Mouse (Mus musculus) midbrain, embryonic 16.5 days (tissue): ENCODE data around the gene Nnat. TPM values are rescaled to one million over a fixed set of nuclear protein-coding genes. Genes with fewer than 3 reads are reported as not detected.

Experiments used
- ATAC-seq: fragments of 200-750 bp; cut with Nextera tagmentation; 2 replicates; pipeline ENCODE4 v1.8.0; 2017; ENCODE audit warnings: moderate TSS enrichment
- H3K27ac ChIP-seq: fragments of 300-500 bp; sonication (generic); 2 replicates; pipeline ENCODE4 v1.5.1; 2014; ENCODE audit warnings: mild to moderate bottlenecking, low read length, mixed read lengths
- H3K27me3 ChIP-seq: fragments of 300-500 bp; sonication (generic); 2 replicates; pipeline ENCODE4 v1.6.1; 2014; ENCODE audit warnings: low read depth, low read length, mixed read lengths; ENCODE audit not compliant: control insufficient read depth, insufficient read depth
- H3K36me3 ChIP-seq: fragments of 300-500 bp; sonication (generic); 2 replicates; pipeline ENCODE4 v1.6.1; 2014; ENCODE audit warnings: mild to moderate bottlenecking, low read length, moderate library complexity, mixed read lengths; ENCODE audit not compliant: control insufficient read depth, insufficient read depth
- H3K4me1 ChIP-seq: fragments of 300-500 bp; sonication (generic); 2 replicates; pipeline ENCODE4 v1.6.1; 2014; ENCODE audit warnings: mild to moderate bottlenecking, low read length, mixed read lengths; ENCODE audit not compliant: control insufficient read depth, insufficient read depth
- H3K4me2 ChIP-seq: fragments of 300-500 bp; sonication (generic); 2 replicates; pipeline ENCODE4 v1.6.1; 2014; ENCODE audit warnings: mild to moderate bottlenecking, low read length, mixed read lengths
- H3K4me3 ChIP-seq: fragments of 300-500 bp; sonication (generic); 2 replicates; pipeline ENCODE4 v1.5.1; 2014; ENCODE audit warnings: low read depth, mild to moderate bottlenecking, low read length, moderate library complexity, mixed read lengths
- H3K9ac ChIP-seq: fragments of 300-500 bp; sonication (generic); 2 replicates; pipeline ENCODE4 v1.6.1; 2014; ENCODE audit warnings: low read depth, low read length, mixed read lengths
- H3K9me3 ChIP-seq: fragments of 300-500 bp; sonication (generic); replicated peaks from 2 replicates; pipeline ENCODE4 v1.6.1; 2014; ENCODE audit warnings: mild to moderate bottlenecking, low read length, mixed read lengths; ENCODE audit not compliant: control insufficient read depth, poor library complexity, severe bottlenecking
- WGBS: fragments of 180-500 bp; shearing (Covaris S2); extraction: QIAGEN DNeasy Blood & Tissue Kit; methylation state at CpG from one replicate; pipeline ENCODE4 v1.1.7; 2014; 5-methylcytosine and 5-hydroxymethylcytosine counted together
- polyA plus RNA-seq: library from polyadenylated mRNA; unstranded; fragments of >200 nt; fragmentation: Nextera tagmentation; extraction: Ambion mirVana; gene quantifications from 2 replicates; pipeline ENCODE4 v1.2.1, GENCODE M21; 2015

The Nnat gene
- polyA plus RNA-seq, 1 experiment from 2014 or later, result 9,243 TPM

DNA sequence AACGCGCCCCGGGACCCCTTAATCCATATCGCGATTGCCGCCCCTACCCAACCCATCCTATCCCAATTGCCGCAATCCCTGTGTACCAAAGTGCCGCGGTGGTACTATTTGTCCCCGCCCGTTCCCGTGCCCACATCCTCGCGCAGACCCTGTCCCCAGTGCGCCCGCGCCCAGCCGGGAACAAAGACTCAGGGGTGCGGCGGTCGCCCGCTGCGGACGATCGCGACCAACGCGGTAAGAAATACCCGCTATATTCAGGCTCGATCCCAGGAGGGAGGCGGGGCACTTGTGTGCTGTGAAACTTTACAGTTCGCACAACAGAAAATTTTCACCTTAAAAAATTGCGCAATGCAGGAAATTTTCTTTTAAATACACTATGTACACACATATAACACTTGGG lies 424 bp downstream of the Nnat start:
- H3K9me3 ChIP-seq, result peaks cover 11% of the 10 kb centered on the region
- ATAC-seq, result peak; percentile 46
- H3K4me3 ChIP-seq, result peak overlapping the region; percentile 55
- peak overlapping the region; percentile 86 for H3K9ac ChIP-seq
- H3K27ac ChIP-seq, result peak overlapping the region; percentile 93
- 46% methylated on average over 33 of the region's 33 CpGs for WGBS
- H3K27me3 ChIP-seq, result no peaks in the 10 kb centered on the region
- H3K4me2 ChIP-seq, result peak overlapping the region; percentile 22
- H3K36me3 ChIP-seq, result peaks cover 56% of the 10 kb centered on the region
- H3K4me1 ChIP-seq, result peaks cover 37% of the 10 kb centered on the region

DNA sequence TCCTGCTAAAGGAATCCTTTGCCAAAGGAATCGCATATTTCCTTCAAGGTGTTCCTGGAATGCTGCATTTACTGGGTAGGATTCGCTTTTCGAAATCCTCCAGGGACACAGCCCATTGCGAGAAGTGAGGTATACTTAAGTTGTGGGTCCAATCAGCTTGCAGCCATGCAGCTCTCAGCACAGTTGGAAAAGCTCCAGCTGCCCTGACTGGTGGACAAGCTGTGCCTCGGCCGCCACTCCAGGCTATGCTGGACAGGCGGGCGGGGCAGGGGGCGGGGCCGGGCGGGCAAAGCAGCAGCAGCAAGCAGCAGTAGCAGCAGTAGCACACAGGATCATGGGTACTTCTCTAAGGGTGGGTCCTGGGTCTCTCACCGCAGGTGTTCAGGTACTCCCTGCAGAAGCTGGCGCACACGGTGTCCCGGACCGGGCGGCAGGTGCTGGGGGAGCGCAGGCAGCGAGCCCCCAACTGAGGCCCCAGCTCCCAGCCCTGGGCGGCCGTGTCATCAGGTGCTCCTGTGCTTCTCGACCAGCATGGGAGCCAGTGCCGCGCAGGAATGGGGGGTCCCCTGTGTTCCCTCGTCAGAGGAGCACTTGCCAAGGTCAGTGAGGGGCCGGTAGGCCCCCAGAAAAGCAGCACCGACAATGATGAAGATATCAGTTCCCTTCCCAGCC lies 1.4 kb downstream of the Nnat start:
- H3K4me3 ChIP-seq, result peak overlapping the region; percentile 55
- WGBS, result 52% methylated on average over 27 of the region's 27 CpGs
- H3K9ac ChIP-seq, result peak overlapping the region; percentile 74
- ATAC-seq, result peak; percentile 37; the same call in 1 of the 2 replicates
- H3K9me3 ChIP-seq, result peaks cover 11% of the 10 kb centered on the region
- H3K36me3 ChIP-seq, result peaks cover 50% of the 10 kb centered on the region
- H3K4me2 ChIP-seq, result peak overlapping the region; percentile 68
- peak overlapping the region; percentile 84 for H3K27ac ChIP-seq
- peaks cover 37% of the 10 kb centered on the region for H3K4me1 ChIP-seq
- no peaks in the 10 kb centered on the region for H3K27me3 ChIP-seq

DNA sequence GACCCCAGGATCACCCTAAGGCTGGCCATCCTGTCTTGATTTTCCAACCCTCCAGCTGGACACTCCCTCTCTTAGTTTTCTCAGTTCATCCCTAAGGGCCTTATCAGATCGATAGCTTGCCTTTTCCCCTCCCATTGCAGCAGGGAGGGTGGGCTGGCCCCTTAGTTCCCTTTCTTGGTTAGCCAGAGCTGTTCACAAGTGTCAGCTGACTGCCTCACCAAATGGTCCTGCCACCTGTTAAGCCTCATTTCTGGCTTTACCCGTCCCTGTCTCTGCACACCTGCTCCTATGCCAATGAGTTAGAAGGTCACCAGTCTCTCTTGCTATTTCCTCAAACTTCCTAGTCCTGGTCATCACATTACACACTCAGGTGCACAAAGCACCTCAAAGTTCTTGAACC lies 3.2 kb downstream of the Nnat start:
- WGBS, result 52% methylated on average over 2 of the region's 2 CpGs
- peak overlapping the region; percentile 55; the same call in 1 of the 2 replicates for H3K4me3 ChIP-seq
- no peak for ATAC-seq
- H3K36me3 ChIP-seq, result peaks cover 34% of the 10 kb centered on the region
- H3K27me3 ChIP-seq, result no peaks in the 10 kb centered on the region
- H3K4me1 ChIP-seq, result peaks cover 39% of the 10 kb centered on the region
- peak overlapping the region; percentile 74 for H3K9ac ChIP-seq
- H3K27ac ChIP-seq, result peak overlapping the region; percentile 84
- H3K9me3 ChIP-seq, result peaks cover 7% of the 10 kb centered on the region
- peak overlapping the region; percentile 68 for H3K4me2 ChIP-seq

DNA sequence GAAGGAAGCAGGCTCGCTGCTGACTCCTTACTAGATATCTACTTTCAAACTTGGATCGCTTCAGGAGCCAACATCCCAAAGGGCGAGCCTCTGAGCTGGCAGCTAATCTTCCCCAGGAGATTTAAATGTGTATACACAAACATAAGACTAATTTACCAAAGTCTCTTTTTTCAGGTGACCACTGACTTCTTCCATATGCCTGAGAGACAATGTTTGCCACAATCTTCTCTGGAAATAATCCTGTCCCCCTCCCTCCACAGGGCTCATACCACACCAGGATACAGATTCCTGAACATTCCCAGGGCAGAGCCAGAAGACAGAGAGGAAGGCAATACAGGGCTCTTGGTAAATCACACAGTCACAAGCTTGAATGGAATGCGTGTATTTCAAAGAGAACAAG lies 4.8 kb downstream of the Nnat start:
- no peak for ATAC-seq
- Histone ChIP-seq H3K27me3 (no peaks in the 10 kb centered on the region), H3K4me1 (peaks cover 34% of the 10 kb centered on the region), H3K27ac (peak overlapping the region; percentile 95), H3K4me3 (peak overlapping the region; percentile 88), H3K36me3 (peaks cover 21% of the 10 kb centered on the region), H3K4me2 (peak overlapping the region; percentile 68), H3K9ac (0 out of 2 replicates have a peak overlapping the region, but pooled peaks have one; percentile 25), H3K9me3 (peaks cover 7% of the 10 kb centered on the region)
- WGBS, result 77% methylated on average over 4 of the region's 4 CpGs

DNA sequence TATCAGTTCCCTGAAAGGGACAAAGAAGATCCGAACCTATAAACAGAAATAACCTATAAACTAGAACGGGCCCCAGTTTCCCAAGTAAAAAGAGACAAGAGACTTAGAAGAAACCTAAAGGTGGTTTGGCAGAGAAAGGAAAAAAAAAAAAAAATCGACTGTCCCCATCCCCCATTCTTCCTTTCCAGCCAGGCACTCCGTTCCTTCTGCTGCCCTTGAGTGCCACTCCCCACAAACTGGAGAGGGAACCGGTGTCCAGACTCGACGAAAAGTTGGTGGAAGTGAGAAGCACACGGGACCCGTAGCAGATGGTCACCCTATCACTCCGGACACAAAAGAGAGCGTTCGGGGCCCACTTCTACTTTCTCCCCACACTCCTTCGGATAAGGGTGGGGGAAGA lies 5.6 kb downstream of the Nnat start:
- 7% methylated on average over 13 of the region's 13 CpGs for WGBS
- Histone ChIP-seq H3K9ac (peak overlapping the region; percentile 98), H3K4me3 (peak overlapping the region; percentile 88), H3K27ac (peak overlapping the region; percentile 95), H3K9me3 (peaks cover 7% of the 10 kb centered on the region), H3K27me3 (no peaks in the 10 kb centered on the region), H3K36me3 (peaks cover 21% of the 10 kb centered on the region), H3K4me1 (peaks cover 34% of the 10 kb centered on the region), H3K4me2 (peak overlapping the region; percentile 68)
- no peak for ATAC-seq

DNA sequence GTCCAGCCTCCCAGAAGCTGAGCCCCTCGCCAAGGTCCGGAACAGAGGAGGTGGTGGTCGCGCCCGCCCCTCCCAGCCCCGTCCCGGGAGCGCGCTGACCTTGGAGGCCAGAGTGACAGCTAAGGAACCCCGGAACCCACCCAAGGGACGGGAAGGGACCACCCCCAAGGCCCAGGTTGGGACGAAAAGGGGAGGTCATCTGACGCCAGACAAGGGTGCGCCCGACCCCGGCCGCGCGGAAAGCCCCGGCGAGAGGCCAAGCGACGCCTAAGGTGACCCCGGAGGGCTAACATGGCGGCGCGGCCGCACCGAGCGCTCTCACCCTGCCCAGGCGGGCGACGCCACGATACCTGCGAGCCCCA lies 6.0 kb downstream of the Nnat start:
- H3K9me3 ChIP-seq, result peaks cover 7% of the 10 kb centered on the region
- H3K36me3 ChIP-seq, result peaks cover 21% of the 10 kb centered on the region
- peak overlapping the region; percentile 88 for H3K4me3 ChIP-seq
- peaks cover 34% of the 10 kb centered on the region for H3K4me1 ChIP-seq
- H3K9ac ChIP-seq, result peak overlapping the region; percentile 98
- WGBS, result under 1% methylated on average over 30 of the region's 35 CpGs
- peak overlapping the region; percentile 95 for H3K27ac ChIP-seq
- peak; percentile 12 for ATAC-seq
- no peaks in the 10 kb centered on the region for H3K27me3 ChIP-seq
- H3K4me2 ChIP-seq, result peak overlapping the region; percentile 68

DNA sequence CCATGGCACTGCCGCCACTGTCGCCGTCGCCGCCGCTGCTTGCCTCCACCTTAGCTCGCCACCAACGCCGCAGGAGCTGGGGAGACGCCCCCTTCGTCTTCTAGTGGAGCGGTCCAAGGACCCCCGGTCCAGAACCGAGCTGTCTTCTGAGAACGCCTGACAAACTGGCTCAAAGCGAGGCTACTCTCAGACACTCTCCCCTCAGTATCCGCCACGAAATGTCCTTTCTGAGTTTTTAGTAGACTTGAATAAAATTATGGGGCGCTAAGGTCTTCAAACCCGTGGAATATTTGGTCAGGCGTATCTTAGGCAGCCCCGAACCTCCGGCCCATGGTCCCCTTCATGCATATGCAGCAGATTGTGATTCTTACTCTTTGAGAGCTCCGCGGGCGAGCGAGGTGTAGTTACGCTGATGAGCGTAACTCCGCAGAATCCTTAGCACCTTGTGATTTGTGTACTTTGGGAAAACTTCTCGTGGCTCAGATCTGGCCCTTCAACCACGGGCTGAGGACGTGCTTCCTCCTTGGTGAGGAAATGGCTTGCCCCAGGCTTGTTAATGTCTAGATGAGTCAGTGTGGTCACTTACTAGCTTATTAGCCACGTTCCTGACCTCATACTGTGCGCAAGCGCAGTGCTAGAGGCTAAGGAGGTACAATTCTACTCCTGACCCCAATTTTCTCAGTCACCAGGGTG lies 6.5 kb downstream of the Nnat start:
- Histone ChIP-seq H3K9ac (peak overlapping the region; percentile 98), H3K9me3 (peaks cover 3% of the 10 kb centered on the region)

DNA sequence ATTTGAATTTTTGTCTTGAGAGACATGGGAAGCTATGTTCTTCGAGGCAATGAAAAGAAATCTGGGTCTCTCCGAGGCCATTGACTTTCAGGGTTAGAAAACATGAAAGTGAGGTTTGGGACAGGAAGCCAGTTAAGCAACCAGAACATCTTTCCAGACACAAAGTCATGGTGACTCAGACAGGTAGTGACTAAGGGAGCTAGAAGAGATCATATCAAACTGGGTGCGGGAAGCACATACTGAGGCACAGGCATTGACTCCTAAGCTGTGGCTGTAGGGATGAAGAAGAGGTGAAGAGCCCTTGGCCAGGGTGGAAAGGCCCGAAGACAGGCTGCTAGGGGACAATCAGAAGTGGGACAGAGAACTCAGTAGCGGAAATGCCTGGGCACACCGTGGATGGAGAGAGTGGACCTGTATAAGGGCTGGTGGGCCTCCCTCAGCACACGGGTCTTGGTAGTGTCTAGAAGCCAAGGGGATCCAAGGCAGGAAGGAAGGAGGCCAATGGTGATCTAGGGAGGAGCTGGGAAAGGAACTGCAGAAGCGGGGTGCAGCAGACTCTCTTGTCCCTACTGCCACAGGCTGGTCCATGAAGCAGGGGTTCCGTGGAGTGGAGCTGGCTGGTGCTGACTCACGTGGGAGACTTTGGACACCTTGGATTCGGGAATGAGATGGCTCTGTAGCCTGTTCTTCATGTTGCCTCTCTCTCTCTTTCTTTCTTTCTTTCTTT lies 7.5 kb downstream of the Nnat start:
- H3K4me1 ChIP-seq, result peaks cover 34% of the 10 kb centered on the region
- H3K4me2 ChIP-seq, result peak overlapping the region; percentile 79
- peaks cover 8% of the 10 kb centered on the region for H3K36me3 ChIP-seq
- no peaks in the 10 kb centered on the region for H3K9me3 ChIP-seq
- 89% methylated on average over 11 of the region's 11 CpGs for WGBS
- no peak overlapping the region; the same call in 1 of the 2 replicates for H3K9ac ChIP-seq
- H3K27ac ChIP-seq, result peak overlapping the region; percentile 95
- H3K27me3 ChIP-seq, result no peaks in the 10 kb centered on the region
- peak overlapping the region; percentile 88; the same call in 1 of the 2 replicates for H3K4me3 ChIP-seq
- no peak for ATAC-seq

More for the DNA sequence above, 6.5 kb downstream of the Nnat start:
- Histone ChIP-seq H3K4me2 (peak overlapping the region; percentile 79), H3K27me3 (no peaks in the 10 kb centered on the region), H3K27ac (peak overlapping the region; percentile 95), H3K36me3 (peaks cover 18% of the 10 kb centered on the region), H3K4me3 (peak overlapping the region; percentile 88), H3K4me1 (peaks cover 34% of the 10 kb centered on the region)
- WGBS, result under 1% methylated on average over 36 of the region's 36 CpGs
- peak; percentile 84 for ATAC-seq
